Mouse (Mus musculus): ENCODE results near the gene Tmem151a.

The Tmem151a gene

DNA sequence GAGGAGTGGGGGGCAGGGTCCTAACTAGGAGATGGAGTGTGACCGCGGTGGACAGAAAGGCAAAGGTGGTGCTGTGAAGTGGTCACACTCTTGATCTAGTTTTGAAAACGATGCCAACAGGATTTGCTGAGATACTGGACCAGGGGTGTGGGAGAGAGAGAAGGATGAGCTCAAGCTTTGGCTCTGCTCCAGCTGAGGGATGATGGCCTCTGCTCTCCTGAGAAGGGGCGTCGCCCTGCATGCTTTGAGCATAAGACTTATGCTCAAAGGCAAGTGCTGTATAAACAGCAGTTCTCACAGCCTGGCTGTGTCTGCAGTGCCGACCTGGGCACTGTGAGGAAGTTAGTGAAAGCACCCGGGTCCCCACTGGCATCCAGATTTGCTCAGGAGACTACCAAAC lies 20.2 kb downstream of the Tmem151a start:
- no peak for DNase-seq

DNA sequence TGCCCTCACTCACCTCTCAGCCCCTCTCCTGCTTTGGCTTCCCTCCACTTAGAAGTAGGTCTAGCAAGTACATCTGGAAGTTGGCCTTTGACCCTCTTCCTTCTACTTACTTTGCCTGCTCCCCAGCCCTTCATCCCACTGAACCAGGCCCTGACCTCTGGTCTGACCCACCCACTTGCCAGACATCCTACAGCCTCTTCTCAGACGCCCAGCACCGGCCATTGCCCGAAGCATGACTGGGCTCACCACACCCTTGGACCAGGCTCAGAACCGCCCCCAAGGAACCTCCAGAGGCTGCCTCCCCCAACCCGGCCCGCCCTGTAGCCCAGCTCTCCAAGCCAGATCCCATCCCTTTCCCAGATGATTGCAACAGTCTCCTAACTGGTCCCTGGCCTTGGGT lies 22.9 kb downstream of the Tmem151a start:
- DNase-seq, result no peak

DNA sequence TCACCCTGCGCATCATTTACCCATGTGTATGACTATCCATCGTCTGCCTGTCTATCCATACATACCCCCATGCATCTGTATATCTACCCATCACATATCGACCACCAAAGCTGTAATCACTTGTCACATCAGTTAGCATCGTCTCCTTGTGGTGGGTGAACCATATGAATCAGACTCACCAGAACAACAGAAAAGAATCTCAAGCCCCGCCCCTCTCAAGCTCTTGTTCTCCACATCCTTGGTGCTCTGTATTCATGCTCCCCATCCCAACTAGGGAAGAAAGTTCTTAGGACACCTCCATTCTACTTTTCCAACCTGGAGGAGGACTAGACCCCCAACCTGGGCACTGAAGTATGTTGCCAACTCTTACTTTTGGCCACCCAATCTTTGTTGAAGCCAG lies 23.3 kb downstream of the Tmem151a start:
- no peak for DNase-seq

DNA sequence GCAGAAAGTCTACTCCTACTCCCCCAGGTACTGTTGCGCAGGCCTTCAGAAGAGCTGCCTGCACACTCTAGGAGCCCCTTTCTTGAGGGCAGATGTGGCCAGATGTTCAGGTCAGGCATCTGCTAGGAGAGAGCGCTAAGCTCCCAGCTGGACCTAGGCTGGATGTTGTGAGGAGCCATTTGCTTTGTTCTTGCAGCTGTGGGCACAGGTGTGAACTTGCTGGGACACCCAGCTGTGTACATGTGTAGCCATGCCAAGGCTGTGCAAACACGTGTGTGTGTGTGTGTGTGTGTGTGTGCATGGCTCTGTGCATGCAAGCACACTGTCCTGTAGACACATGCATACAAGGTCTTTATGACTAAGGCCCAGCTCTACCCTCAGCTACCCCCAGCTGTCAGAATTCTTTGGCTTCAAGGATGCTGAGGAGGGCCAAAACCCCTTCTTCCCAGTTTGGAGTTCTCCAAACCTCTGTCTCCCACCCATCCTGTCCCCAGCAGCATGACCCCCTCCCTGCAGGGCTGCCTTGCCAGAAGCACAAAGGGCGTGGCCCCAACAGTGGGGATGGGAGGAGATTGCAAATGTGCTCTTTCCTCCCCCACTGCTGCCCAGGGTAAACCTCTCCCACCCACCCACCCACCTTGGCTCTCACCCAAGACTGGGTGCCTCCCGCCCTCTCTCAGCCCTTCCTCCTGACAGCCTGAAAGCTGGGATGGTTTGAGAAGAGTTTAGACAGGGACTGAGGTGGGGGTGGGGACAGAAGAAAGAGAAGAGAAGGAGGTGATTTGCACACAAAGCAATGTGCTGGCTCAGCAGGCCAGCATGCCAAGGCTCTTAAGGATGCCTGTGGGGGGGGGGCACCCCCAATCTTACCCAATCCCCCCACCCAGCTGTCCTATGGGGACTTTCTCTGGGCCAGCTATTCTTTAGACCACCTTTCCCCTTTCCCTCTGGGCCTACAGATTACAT lies 24.7 kb downstream of the Tmem151a start:
- no peak for DNase-seq

DNA sequence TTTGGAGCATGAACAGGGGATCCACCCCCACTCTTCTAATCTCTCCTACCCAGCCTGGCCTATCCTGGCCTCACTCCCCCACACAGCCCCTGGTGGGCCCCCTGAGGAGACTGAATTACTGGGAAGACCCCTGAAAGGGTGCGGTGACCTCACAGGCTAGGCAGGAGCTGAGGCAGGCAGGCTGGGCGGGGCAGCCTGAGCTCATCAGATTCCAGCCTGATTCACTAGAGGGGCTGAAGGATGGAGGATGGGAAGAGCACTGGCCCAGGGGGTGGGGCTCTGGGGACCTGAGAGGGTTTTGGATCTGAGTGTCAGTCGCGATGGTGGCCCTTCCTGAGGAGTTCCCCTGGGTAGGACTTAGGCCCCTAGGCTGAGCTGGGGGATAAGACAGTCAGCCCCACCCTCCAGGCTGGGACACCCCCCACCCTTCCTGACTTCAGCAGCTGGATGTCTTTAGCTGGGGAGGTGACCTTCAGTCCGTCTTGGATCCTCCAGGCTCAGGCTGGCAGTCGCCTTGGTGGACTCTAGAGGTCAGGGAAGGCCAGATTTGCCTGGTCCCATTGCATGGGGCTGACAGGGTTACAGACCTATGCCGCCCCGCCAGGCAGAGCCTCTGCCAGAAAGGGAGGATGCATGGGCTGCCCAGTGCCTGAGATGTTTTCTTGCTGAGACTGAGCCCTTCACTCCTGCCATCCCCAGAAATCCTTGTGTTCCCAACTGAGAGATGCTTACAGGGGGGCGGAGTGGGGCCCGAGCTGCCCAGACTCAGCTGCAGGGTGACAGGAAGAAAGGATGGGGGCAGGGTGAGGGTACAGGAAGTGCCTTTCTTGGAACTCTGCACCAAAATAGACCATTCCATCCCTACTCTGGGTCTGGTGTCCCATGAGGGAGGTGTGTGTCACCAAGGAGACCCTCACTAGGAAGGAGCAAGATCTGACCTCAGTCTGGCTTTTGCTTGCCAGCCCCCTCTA lies 26.2 kb downstream of the Tmem151a start:
- DNase-seq, result no peak

DNA sequence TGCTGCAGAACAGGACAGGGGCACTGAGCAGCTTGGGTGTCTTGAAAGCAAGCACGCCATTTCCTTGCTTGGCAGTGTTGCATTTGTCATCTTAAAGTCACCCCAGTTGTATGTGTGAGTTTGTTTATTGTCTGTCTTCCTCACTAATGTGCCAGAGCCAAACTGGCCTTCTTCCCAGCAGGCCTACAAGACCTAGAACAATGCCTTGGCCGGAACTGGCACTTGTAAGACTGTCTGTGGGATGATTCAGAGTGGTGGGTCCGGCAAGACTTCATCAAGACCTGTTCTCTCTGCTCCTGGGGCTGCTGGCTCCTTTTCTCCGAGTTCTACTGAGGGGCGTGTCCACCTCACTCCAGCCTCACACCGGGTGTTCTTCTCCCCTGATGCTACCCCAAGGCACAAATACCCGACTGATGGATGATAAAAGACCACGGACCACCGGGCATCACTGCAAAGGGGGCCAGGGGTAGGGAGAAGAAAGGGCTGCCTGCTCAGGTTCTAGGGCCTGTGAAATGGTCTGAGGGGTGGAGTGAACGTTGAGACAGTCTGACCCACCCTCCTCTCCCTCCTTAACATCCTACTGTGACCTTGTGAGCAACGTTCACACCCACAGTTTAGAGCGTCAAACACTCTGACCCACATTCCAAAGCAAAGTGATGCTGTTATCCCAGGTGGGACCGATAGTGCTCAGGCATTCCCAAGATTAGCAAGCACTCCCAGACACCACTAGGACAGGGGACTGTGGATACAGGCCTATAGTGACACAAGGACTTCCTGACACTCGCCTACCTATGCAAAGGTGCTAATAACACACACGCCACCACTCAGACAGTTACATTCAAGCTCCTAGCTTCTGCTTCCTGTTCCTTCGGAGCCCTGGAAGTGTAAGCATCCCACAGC lies 27.2 kb downstream of the Tmem151a start:
- no peak for DNase-seq

DNA sequence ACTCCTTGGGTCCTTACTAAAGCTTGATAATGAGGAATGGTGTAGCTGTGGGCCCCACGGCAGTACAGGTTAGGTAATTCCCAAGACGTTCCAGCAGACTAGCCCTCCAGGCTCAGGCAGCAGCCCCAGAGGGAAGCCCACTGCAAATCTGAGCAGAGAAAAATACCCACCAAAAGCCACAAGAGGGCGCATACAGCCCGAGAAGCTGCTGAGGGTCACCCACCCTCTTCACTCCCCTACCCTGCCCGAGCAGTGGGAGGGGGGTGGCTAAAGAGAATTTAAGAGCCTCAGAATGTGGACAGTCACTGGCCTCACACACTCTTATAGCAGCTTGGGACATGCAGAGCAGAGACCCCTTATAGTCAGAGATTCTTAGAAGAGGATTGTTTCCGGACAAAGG lies 29.1 kb downstream of the Tmem151a start:
- DNase-seq, result no peak

DNA sequence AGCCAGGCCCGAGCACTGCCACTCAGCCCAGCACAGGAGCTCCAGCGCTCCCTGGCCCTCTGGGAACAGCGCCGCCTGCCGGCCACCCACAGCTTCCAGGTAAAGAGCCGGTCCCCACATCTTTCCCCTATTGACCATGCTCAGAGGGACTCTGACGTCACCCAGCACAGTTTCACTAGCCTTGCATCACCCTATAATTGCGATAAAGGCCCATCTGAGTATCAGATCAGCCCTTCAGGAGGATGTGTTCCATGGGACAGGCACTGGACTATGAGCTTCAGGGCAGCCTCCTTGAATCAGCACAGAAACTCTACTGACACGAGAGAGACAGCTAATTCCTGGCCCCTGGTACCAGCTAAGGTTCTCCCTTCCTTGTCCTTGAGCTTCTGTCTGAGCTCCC lies 31.4 kb downstream of the Tmem151a start:
- peak; percentile 65 for DNase-seq

DNA sequence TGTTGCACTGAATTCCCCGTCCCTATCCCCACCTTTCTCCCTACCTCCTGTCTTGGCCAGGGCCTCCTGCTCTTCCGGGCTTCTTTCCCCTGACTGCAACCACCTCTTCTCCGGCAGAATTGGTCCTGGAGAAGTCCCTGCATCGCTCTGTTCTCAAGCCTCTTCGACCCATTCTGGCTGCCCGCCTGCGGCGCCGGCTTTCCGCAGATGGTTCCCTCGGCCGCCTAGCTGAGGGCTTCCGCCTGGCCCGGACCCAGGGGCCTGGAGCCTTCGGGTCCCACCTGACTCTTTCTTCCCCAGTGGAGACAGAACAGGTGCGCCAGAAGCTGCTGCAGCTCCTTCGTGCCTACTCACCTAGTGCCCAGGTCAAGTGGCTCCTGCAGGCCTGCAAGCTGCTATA lies 32.5 kb downstream of the Tmem151a start:
- DNase-seq, result no peak

DNA sequence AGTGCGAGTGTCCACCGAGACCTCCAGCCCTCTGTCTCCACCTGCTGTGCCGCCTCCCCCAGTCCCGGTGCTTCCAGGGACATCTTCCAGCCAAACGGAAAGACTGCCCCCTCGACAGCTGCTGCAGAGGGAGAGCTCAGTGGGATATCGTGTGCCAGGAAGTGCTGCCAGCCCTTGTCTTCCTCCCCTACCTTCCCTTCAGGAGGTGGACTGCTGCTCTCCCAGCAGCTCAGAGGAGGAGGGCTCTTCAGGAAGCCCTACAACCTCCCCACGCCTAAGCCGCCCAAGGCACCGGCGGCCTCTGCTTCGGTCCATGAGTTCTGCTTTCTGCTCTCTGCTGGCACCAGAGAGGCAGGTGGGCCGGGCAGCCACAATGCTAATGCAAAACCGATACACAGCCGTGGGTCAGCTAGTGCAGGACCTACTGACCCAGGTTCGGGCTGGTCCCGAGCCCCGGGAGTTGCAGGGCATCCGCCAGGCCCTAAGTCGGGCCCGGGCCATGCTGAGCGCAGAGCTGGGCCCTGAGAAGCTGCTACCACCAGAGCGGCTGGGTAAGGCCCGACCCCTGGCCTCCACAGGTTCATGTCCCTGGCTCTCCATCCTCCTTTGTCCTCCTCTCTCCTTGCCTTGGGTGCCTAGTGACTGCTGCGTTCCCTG lies 33.0 kb downstream of the Tmem151a start:
- DNase-seq, result peak; percentile 83

DNA sequence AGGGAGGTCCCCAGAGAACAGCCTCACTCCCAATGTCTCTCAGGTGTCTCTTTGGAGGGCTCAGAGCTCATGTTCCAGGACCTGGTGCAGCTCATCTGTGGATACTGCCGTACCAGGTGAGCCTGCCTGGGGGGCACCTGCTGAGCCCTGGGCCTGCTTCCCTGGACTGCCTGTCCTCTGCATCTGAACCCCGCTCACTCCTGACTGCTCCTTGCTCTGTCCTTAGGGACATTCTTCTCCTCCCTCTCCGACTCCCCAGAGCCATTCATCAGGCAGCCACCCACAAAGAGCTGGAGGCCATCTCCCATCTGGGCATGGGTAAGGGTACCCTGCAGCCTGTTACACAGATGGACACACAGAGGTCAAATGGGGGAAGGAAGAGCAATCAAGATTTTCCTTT lies 33.8 kb downstream of the Tmem151a start:
- DNase-seq, result no peak

DNA sequence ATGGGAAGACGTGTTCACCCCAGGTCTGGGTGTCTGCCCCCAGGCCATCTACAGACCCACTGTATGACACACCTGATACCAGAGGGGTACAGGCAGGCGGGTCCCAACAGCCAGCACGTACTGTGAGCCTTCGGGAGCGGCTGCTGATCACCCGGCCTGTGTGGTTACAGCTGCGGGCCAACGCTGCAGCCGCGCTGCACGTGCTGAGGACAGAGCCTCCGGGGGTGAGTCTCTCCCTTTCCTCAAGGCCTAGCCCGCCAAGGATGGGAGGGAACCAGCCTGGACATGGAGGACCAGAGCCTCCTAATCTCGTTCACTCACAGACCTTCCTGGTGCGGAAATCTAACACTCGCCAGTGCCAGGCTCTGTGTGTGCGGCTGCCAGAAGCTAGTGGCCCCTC lies 34.3 kb downstream of the Tmem151a start:
- no peak for DNase-seq

DNA sequence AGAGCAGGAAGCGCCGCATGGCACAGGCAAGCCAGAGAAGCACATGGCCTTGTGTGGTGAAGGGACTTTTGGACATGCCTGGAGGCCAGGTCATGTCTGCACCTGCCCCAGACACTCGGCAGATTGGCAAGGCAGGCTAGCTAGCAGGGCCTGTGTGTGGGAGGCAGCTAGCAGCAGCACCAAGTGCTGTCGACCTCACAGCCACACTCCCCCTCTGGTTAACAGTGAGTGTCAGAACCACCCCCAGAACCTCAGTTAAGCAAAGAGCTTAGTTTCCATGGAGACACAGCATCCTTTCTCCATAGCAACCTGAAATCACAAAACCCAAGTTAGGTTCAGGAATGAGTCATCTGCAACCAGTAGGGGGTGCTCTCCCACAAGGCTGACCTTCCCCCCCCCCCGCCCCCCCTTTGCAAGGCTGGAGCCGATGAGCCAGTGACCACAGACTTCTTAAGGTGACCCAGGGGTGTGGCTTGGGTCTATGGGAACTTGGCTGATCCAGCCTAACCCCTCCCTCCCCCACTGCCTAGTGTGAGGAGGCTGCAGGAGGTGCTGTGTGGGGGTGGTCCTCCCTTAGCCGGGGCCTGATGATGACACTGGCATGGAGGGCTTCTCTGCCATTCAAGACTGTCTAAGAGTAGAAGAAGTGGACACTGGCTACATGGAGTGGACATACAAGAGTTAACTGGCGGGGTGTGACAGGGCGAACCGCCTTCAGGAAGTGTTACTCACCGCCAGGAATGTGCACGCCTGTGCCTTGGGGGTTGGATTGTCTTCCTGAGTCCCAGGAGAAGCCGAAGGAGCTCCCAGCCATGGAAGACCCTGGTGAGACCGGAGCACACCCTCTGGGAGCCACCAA lies 35.1 kb downstream of the Tmem151a start, which contains the start of gene Rin1:
Gene Rin1 (plus strand): TSS at position 435 of the 859 bp plus-strand sequence.
- peak; percentile 91 for DNase-seq

DNA sequence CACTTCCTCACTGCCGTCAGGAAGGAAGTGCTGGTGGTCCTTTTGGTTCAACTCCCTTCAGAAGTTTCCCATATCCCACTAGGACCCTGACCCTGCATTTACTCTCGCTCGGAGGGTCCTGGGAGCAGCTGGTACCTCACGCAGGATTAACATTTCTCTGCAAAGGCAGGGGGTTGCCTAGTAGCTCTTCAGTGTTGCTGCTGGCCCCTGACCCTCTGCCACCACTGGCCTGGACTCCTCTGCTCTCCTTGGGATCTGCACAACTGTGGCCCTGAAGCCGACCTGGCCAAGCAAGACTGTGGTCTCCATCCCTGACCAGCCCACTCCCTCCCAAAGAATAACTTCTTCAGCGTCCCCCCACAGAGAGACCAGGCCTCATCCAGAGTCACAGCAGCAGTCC lies 36.0 kb downstream of the Tmem151a start:
- DNase-seq, result no peak

DNA sequence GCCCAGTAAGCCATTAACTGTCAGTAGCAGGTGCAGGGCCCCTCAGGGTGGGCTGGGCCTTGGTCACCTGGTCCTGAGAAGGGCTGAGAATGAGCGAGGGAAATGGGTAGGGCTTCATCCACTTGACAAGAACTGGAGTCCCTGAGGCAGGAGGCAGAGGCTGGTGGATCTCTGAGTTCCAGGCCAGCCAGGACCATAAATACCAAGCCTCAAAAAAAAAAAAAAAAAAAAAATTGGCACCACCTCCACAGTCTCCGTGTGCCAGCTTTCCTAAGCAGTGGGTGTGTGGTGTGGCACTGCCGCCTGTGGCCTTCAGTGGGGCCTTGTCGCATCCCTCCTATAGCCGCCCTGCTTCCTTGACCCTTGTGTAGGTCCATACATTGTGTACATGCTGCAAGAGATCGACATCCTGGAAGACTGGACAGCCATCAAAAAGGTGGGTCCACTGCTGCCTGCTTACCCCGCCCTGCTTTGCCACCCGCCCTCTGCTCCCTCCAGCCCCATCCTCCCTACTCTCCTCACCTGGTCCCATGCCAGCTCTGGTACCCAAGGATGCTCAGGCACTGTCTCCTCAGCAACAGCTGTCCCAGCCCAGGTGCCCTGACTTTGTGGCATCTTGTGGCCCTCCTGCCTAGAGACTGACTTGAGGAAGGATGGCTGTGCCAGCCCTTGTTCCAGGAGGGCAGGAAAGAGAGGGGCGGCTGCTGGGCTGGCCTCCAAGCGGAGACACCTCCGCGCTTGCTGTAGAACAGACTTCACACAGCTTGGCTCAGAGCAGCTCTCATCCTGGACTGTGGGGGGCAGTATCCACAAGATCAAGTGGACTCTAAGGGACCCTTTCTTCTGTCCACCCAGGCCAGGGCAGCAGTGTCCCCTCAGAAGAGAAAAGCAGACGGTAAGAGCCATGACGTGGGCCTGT lies 36.9 kb downstream of the Tmem151a start:
- DNase-seq, result peak; percentile 86

DNA sequence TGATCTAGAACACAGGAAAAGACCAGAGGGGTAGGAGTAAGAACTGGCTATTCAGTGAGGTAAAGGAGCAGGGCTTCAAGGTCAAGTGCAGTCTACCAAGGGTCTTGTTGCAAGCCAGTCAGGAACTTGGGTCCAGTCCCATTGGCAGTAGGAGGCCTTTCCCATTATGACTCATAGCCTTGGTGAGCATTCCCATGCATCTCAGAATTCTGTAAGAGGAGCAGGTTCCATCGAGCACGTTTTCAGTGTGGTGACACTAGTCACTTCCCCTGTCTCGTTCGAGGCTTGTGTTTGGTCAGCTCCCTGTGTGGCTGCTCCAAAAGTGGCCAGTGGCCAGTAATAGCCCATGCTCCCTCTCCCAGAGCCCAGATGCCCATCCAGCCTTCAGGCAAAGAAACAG lies 39.8 kb downstream of the Tmem151a start:
- DNase-seq, result no peak

DNA sequence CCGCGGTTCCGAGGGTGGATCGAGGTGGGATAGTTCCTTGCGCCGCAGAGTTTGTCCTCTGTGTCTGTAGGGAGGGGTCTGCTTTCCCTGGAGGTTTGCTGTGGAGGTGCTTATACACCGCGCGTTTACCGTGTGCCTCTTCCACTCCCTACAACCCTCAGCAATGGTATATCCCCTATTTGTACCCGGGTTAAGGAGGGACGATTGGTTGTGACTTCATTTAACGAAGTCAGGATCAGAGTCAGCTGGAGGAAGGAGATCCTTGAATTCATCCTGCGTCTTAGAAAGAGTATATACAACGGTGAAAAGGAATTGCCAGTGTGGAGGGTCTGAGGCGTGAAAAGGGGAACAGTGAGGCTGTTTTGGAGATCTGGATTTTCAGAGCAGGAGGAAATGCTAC lies 43.7 kb downstream of the Tmem151a start:
- DNase-seq, result no peak

DNA sequence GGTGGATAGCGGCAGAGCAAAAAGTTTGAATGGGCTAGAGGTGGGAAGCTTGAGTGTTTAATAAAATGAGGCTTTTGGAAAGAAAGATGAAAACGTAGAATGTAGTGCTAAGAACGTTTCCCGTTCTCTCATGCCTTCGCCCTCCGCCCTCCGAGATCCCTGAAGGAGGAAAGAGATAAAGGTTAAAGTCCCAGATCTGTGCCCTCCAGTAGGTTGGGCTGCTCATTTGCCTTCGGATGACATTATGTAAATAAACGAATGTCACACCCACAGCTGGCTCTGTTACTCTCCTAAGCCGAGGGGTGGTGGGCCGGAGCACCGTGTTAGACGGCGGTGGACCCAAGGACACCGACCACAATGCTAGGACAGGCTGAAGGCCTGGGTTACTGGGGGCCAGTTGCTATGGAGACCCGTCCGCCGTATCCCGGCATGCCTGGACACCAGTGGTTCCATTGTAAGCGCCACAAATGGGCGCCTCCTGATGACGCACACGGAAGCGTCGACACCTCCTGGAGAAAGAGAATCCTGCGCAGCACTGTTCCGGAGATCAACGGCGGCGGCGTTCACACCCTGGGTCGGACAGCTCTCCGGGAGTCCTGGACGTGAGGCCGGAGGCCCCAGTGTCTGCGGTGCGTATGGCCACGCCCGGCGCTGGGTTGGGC lies 44.3 kb downstream of the Tmem151a start, which contains the start of gene Brms1:
Gene Brms1 (plus strand): TSS at position 493 of the 662 bp plus-strand sequence.
- peak; percentile 95 for DNase-seq

All from right cerebral cortex, adult 18-20 months (tissue).